Mouse (Mus musculus) MEL-GATA-1-ER (cell line): ENCODE data around the gene Slc5a10.

ENCODE experiments used
- DNase-seq: peaks from one replicate; pipeline ENCODE4 v3.0.0-alpha.2; 2012; ENCODE audit warnings: low read depth; ENCODE audit errors: extremely low read depth

The Slc5a10 gene

GRCm38 (mm10) chr11:61705581-61705980 lies 15.0 kb downstream of the Slc5a10 start:
- DNase-seq, result no peak

GRCm38 (mm10) chr11:61702494-61702893 lies 18.1 kb downstream of the Slc5a10 start:
- no peak for DNase-seq

- no peak for DNase-seq
These were observed 18.9 kb downstream of the Slc5a10 start for GRCm38 (mm10) chr11:61701696-61702095.

- DNase-seq, result no peak
These were observed 20.7 kb downstream of the Slc5a10 start for GRCm38 (mm10) chr11:61699933-61700332.

- no peak for DNase-seq
These were observed 21.2 kb downstream of the Slc5a10 start for GRCm38 (mm10) chr11:61699460-61699859.

- DNase-seq, result no peak
These were observed 21.8 kb downstream of the Slc5a10 start for GRCm38 (mm10) chr11:61698852-61699251.

GRCm38 (mm10) chr11:61692996-61693395 lies 27.6 kb downstream of the Slc5a10 start:
- no peak for DNase-seq

- DNase-seq, result no peak
These were observed 33.0 kb downstream of the Slc5a10 start for GRCm38 (mm10) chr11:61687595-61687994.

GRCm38 (mm10) chr11:61686906-61687453 lies 33.6 kb downstream of the Slc5a10 start:
- DNase-seq, result no peak

GRCm38 (mm10) chr11:61686141-61686540 lies 34.5 kb downstream of the Slc5a10 start:
- no peak for DNase-seq

- DNase-seq, result no peak
These were observed 35.4 kb downstream of the Slc5a10 start for GRCm38 (mm10) chr11:61685119-61685725.

GRCm38 (mm10) chr11:61683907-61684731 lies 36.5 kb downstream of the Slc5a10 start, which contains the start of gene Fam83g:
Gene Fam83g, plus strand, starts transcription at chr11:61684091.
- DNase-seq, result peak; percentile 17

GRCm38 (mm10) chr11:61679091-61679866 lies 41.3 kb downstream of the Slc5a10 start:
- DNase-seq, result no peak

- DNase-seq, result no peak
These were observed 42.9 kb downstream of the Slc5a10 start for GRCm38 (mm10) chr11:61677709-61678108.

GRCm38 (mm10) chr11:61676216-61676854 lies 44.3 kb downstream of the Slc5a10 start:
- DNase-seq, result no peak

- no peak for DNase-seq
These were observed 45.3 kb downstream of the Slc5a10 start for GRCm38 (mm10) chr11:61675332-61675731.

GRCm38 (mm10) chr11:61674839-61675159 lies 45.8 kb downstream of the Slc5a10 start:
- no peak for DNase-seq

GRCm38 (mm10) chr11:61674151-61674838 lies 46.3 kb downstream of the Slc5a10 start:
- DNase-seq, result no peak

GRCm38 (mm10) chr11:61673686-61674085 lies 46.9 kb downstream of the Slc5a10 start:
- no peak for DNase-seq

GRCm38 (mm10) chr11:61671781-61672383 lies 48.7 kb downstream of the Slc5a10 start:
- DNase-seq, result no peak
